Mouse (Mus musculus) urinary bladder, postnatal 0 days (tissue): ENCODE measurements around the gene Olfr397. TPM values are rescaled to one million over a fixed set of nuclear protein-coding genes. Genes with fewer than 3 reads are reported as not detected.

Experiments
- polyA plus RNA-seq: library from polyadenylated mRNA; unstranded; fragments of >200 nt; fragmentation: Nextera tagmentation; extraction: Ambion mirVana; gene quantifications from 2 replicates; pipeline ENCODE4 v1.2.1, GENCODE M21; 2015

The Olfr397 gene
- not detected in 2 replicates for polyA plus RNA-seq

GRCm38 (mm10) chr11:73960517-73960916 is at the start of gene Olfr397:
TSS of gene Olfr397 (plus strand) at chr11:73960817.

GRCm38 (mm10) chr11:73936377-73936776 is 24.2 kb upstream of the Olfr397 start, which contains the start of gene Olfr23:
TSS of gene Olfr23 (plus strand) at chr11:73936677.

GRCm38 (mm10) chr11:73990307-73990706 is 29.7 kb downstream of the Olfr397 start, which contains the start of gene Olfr398:
TSS of gene Olfr398 (minus strand) at chr11:73990407.

Other genes starting within 250 kb of the Olfr397 start
- not detected in 2 replicates for gene Olfr389, start 180.1 kb upstream of the Olfr397 start, polyA plus RNA-seq
- gene Olfr390, start 177.9 kb upstream of the Olfr397 start, polyA plus RNA-seq, result not detected in 2 replicates
- gene Olfr391-ps, start 157.8 kb upstream of the Olfr397 start, polyA plus RNA-seq, result not detected in 2 replicates
- not detected in 2 replicates for gene Olfr392, start 143.8 kb upstream of the Olfr397 start, polyA plus RNA-seq
- gene Olfr393, start 109.4 kb upstream of the Olfr397 start, polyA plus RNA-seq, result not detected in 2 replicates
- not detected in 2 replicates for gene Olfr394, start 70.0 kb upstream of the Olfr397 start, polyA plus RNA-seq
- gene Olfr395, start 51.5 kb upstream of the Olfr397 start, polyA plus RNA-seq, result not detected in 2 replicates
- not detected in 2 replicates for gene Olfr23, start 24.1 kb upstream of the Olfr397 start, polyA plus RNA-seq
- not detected in 2 replicates for gene Olfr398, start 29.6 kb downstream of the Olfr397 start, polyA plus RNA-seq
- not detected in 2 replicates for gene Olfr139, start 95.7 kb downstream of the Olfr397 start, polyA plus RNA-seq
- gene Olfr399, start 95.8 kb downstream of the Olfr397 start, polyA plus RNA-seq, result not detected in 2 replicates
- gene Zfp616, start 109.1 kb downstream of the Olfr397 start, polyA plus RNA-seq, result not detected in 2 replicates
- not detected in 2 replicates for gene Olfr401, start 152.9 kb downstream of the Olfr397 start, polyA plus RNA-seq
- gene Olfr402, start 192.7 kb downstream of the Olfr397 start, polyA plus RNA-seq, result not detected in 2 replicates
- not detected in 2 replicates for gene Olfr403, start 225.4 kb downstream of the Olfr397 start, polyA plus RNA-seq